Mouse (Mus musculus) adrenal gland (tissue): ENCODE results near the gene Pwwp2b.

ENCODE experiments used
- intact Hi-C: fragments of 180-260 bp; cut with DNase I; formaldehyde crosslinking; loops from one replicate; pipeline ENCODE4 v1.15.1; 2025

Gene Pwwp2b

GRCm38 (mm10) chr7:139254626-139255025, 6.3 kb downstream of the Pwwp2b start:
- intact Hi-C loops: no loop called here

GRCm38 (mm10) chr7:139257752-139258542, 9.7 kb downstream of the Pwwp2b start:
- intact Hi-C loops: no loop called here

- intact Hi-C loops: no loop called here
Observed at GRCm38 (mm10) chr7:139264337-139264736, 16.1 kb downstream of the Pwwp2b start.

- intact Hi-C loops: no loop called here
Observed at GRCm38 (mm10) chr7:139265634-139266033, 17.4 kb downstream of the Pwwp2b start.

GRCm38 (mm10) chr7:139266431-139266830, 18.1 kb downstream of the Pwwp2b start:
- intact Hi-C loops: no loop called here

- intact Hi-C loops: no loop called here
Observed at GRCm38 (mm10) chr7:139266886-139267870, 18.9 kb downstream of the Pwwp2b start.

- intact Hi-C loops: no loop called here
Observed at GRCm38 (mm10) chr7:139270738-139271137, 22.5 kb downstream of the Pwwp2b start.

GRCm38 (mm10) chr7:139271871-139272270, 23.6 kb downstream of the Pwwp2b start:
- intact Hi-C loops: no loop called here

GRCm38 (mm10) chr7:139272639-139273396, 24.5 kb downstream of the Pwwp2b start:
- intact Hi-C loops: no loop called here

- intact Hi-C loops: no loop called here
Observed at GRCm38 (mm10) chr7:139273397-139273719, 25.1 kb downstream of the Pwwp2b start.

- intact Hi-C loops: no loop called here
Observed at GRCm38 (mm10) chr7:139275586-139275985, 27.3 kb downstream of the Pwwp2b start.

- intact Hi-C loops: no loop called here
Observed at GRCm38 (mm10) chr7:139276150-139276549, 27.9 kb downstream of the Pwwp2b start.

GRCm38 (mm10) chr7:139277536-139277935, 29.3 kb downstream of the Pwwp2b start:
- intact Hi-C loops: no loop called here

- intact Hi-C loops: no loop called here
Observed at GRCm38 (mm10) chr7:139279571-139279970, 31.3 kb downstream of the Pwwp2b start.

GRCm38 (mm10) chr7:139280044-139280443, 31.8 kb downstream of the Pwwp2b start:
- intact Hi-C loops: no loop called here

GRCm38 (mm10) chr7:139281195-139281594, 32.9 kb downstream of the Pwwp2b start:
- intact Hi-C loops: no loop called here

GRCm38 (mm10) chr7:139282037-139282436, 33.8 kb downstream of the Pwwp2b start:
- intact Hi-C loops: no loop called here

- intact Hi-C loops: no loop called here
Observed at GRCm38 (mm10) chr7:139285295-139285943, 37.1 kb downstream of the Pwwp2b start.

- intact Hi-C loops: no loop called here
Observed at GRCm38 (mm10) chr7:139288540-139288939, 40.3 kb downstream of the Pwwp2b start.

- intact Hi-C loops: no loop called here
Observed at GRCm38 (mm10) chr7:139293350-139293749, 45.1 kb downstream of the Pwwp2b start.

- intact Hi-C loops: no loop called here
Observed at GRCm38 (mm10) chr7:139294076-139294475, 45.8 kb downstream of the Pwwp2b start.
